Mouse (Mus musculus) hindbrain, embryonic 16.5 days (tissue): ENCODE measurements at regions not wholly inside any gene's neighbourhood (a gene's known extent, or its start where the extent isn't known, plus 50 kb on each side); places are given as distances from the start of the nearest gene placed in this dataset.

ENCODE experiments used
- ATAC-seq: fragments of 200-750 bp; cut with Nextera tagmentation; 2 replicates; pipeline ENCODE4 v1.8.0; 2017; ENCODE audit warnings: moderate TSS enrichment, moderate library complexity
- H3K27ac ChIP-seq: fragments of 300-500 bp; sonication (generic); 2 replicates; pipeline ENCODE4 v1.5.1; 2014; ENCODE audit warnings: low read depth, mild to moderate bottlenecking, control low read depth, low read length, moderate library complexity
- H3K27me3 ChIP-seq: fragments of 300-500 bp; sonication (generic); replicated peaks from 2 replicates; pipeline ENCODE4 v1.6.1; 2014; ENCODE audit warnings: low read length; ENCODE audit not compliant: control insufficient read depth, insufficient read depth
- H3K36me3 ChIP-seq: fragments of 300-500 bp; sonication (generic); 2 replicates; pipeline ENCODE4 v1.6.1; 2014; ENCODE audit warnings: mild to moderate bottlenecking, low read length, moderate library complexity, mixed read lengths; ENCODE audit not compliant: control insufficient read depth, insufficient read depth
- H3K4me1 ChIP-seq: fragments of 300-500 bp; sonication (generic); 2 replicates; pipeline ENCODE4 v1.6.1; 2014; ENCODE audit warnings: low read depth, low read length; ENCODE audit not compliant: control insufficient read depth, insufficient read depth
- H3K4me2 ChIP-seq: fragments of 300-500 bp; sonication (generic); 2 replicates; pipeline ENCODE4 v1.6.1; 2014; ENCODE audit warnings: mild to moderate bottlenecking, low read length, control low read depth, moderate library complexity
- H3K4me3 ChIP-seq: fragments of 300-500 bp; sonication (generic); 2 replicates; pipeline ENCODE4 v1.5.1; 2014; ENCODE audit warnings: mild to moderate bottlenecking, low read length, control low read depth, moderate library complexity
- H3K9ac ChIP-seq: fragments of 300-500 bp; sonication (generic); 2 replicates; pipeline ENCODE4 v1.6.1; 2014; ENCODE audit warnings: low read depth, mild to moderate bottlenecking, control low read depth, low read length, moderate library complexity
- H3K9me3 ChIP-seq: fragments of 300-500 bp; sonication (generic); 2 replicates; pipeline ENCODE4 v1.6.1; 2014; ENCODE audit warnings: mild to moderate bottlenecking, low read length, moderate library complexity; ENCODE audit not compliant: control insufficient read depth
- WGBS: fragments of 180-500 bp; shearing (Covaris S2); extraction: QIAGEN DNeasy Blood & Tissue Kit; methylation state at CpG from one replicate; pipeline ENCODE4 v1.1.7; 2014; 5-methylcytosine and 5-hydroxymethylcytosine counted together

GRCm38 (mm10) chr5:53412391-53413075, 53.4 kb upstream of the Rbpj start:
- WGBS: 76% methylated on average over 7 of the region's 7 CpGs

DNA sequence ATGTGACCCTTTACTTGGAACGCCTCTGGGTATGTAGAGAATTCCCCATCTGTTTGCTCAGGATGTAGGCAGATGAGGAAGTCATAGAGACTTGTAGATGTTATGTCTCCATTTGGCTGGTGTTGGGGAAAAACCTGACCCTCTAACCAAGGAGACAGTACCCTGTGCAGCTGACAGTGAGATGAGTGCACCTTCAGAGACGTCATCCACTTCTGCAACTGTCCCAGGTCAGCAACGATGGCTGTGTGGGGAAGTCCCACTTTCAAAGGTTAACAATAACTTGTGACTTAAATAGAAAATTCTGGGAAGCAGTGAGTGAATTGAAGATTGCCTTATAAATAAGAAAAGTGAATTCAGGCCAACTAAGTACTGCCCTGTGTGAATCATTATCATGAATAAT, 52.3 kb upstream of the Rbpj start:
- no peak overlapping the region for H3K9ac ChIP-seq
- no peaks in the 10 kb centered on the region for H3K9me3 ChIP-seq
- H3K4me1 ChIP-seq: no peaks in the 10 kb centered on the region
- H3K4me2 ChIP-seq: no peak overlapping the region
- no peaks in the 10 kb centered on the region for H3K36me3 ChIP-seq
- H3K27ac ChIP-seq: no peak overlapping the region
- 89% methylated on average over 3 of the region's 3 CpGs for WGBS
- H3K27me3 ChIP-seq: no peaks in the 10 kb centered on the region
- no peak for ATAC-seq
- no peak overlapping the region for H3K4me3 ChIP-seq

More at GRCm38 (mm10) chr5:53412391-53413075, 53.4 kb upstream of the Rbpj start:
- H3K4me3 ChIP-seq: no peak overlapping the region
- H3K36me3 ChIP-seq: no peaks in the 10 kb centered on the region
- H3K4me2 ChIP-seq: no peak overlapping the region
- no peaks in the 10 kb centered on the region for H3K4me1 ChIP-seq
- no peak overlapping the region for H3K9ac ChIP-seq
- ATAC-seq: no peak
- no peaks in the 10 kb centered on the region for H3K27me3 ChIP-seq
- H3K27ac ChIP-seq: no peak overlapping the region
- H3K9me3 ChIP-seq: no peaks in the 10 kb centered on the region

- Histone ChIP-seq H3K36me3 (no peaks in the 10 kb centered on the region), H3K9ac (no peak overlapping the region), H3K27ac (no peak overlapping the region), H3K4me2 (no peak overlapping the region), H3K4me3 (no peak overlapping the region), H3K4me1 (no peaks in the 10 kb centered on the region), H3K27me3 (no peaks in the 10 kb centered on the region), H3K9me3 (no peaks in the 10 kb centered on the region)
- no peak for ATAC-seq
- 94% methylated on average over 2 of the region's 2 CpGs for WGBS
Measured at GRCm38 (mm10) chr5:53415472-53415871, 50.5 kb upstream of the Rbpj start.
